Mouse (Mus musculus): ENCODE measurements around the gene Dock7.

GRCm38 (mm10) chr4:99091777-99092176 lies 28.9 kb downstream of the Dock7 start:
- TF ChIP-seq POLR2A (IDR thresholded peaks at IDR 0.05; ENCODE audit: borderline replicate concordance, extremely low read depth, low read depth, low read length) (no peak), CTCF (IDR thresholded peaks at IDR 0.05; ENCODE audit: insufficient read depth, low read length) (no peak)
